Mouse (Mus musculus) G1E (cell line): ENCODE measurements around the gene Tjap1.

Source experiments
- CTCF ChIP-seq: IDR thresholded peaks from 2 replicates; pipeline ENCODE4 v1.5.1; 2012; ENCODE audit warnings: low read depth, low read length, inconsistent platforms, mixed read lengths
- TAL1 ChIP-seq: conservative IDR thresholded peaks from 2 replicates; pipeline ENCODE4 v1.6.1; 2012; ENCODE audit warnings: low read depth, low read length, inconsistent platforms, mixed read lengths

GRCm38 (mm10) chr17:46247512-46248188, 35.2 kb downstream of the Tjap1 start, which contains the start of the genes Polr1c and Yipf3:
- no peak for TF ChIP-seq CTCF
- no peak for TF ChIP-seq TAL1
